24 mouse cellular contexts compared by ENCODE assay signal in the genomic region with DNA sequence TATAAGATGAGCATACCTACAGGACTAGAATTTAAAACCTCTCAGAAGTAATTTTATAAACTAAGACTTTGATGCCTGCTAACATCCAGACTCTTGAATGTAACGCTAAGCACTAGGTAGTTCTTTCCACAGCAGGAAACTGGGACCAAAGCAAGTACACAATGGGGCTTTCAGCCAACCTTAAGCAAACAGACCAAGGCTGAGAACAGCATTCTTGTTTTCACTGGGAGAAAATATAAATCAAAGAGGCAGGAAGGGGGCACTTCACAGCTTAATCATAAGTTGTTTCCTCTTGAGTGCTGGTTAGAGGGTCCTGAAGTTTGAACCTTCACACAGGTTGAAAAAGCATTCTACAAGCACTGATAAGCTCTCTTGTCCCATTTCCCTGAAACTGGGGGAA. TPM values are rescaled to one million over a fixed set of nuclear protein-coding genes. Genes with fewer than 3 reads are reported as not detected.
"Had no signal": no experiment of that assay in that cellular context is flagged by ENCODE, and none has a peak within 500 bp of the region (broad histone marks: within the 10 kb centered on the region; RNA-seq: fewer than 3 reads in every experiment).

No protein-coding gene starts in this region.

- H3K27ac ChIP-seq: liver, embryonic 12.5 days; liver, embryonic 14.5 days; midbrain, embryonic 10.5 days; midbrain, embryonic 12.5 days; neural tube, embryonic 13.5 days; neural tube, embryonic 15.5 days had no signal

- H3K4me1 ChIP-seq: liver, embryonic 12.5 days; neural tube, embryonic 15.5 days had no signal

- H3K9me3 ChIP-seq: liver, embryonic 12.5 days; midbrain, embryonic 10.5 days; midbrain, embryonic 12.5 days; neural tube, embryonic 13.5 days; neural tube, embryonic 15.5 days had no signal

- DNase-seq: lung, adult 2 months; midbrain, embryonic 14.5 days; retina, postnatal 1 day; right cerebral cortex, adult 18-20 months; right cerebral cortex, postnatal 25 days; right cerebral cortex, postnatal 4 days; spleen, adult 18-20 months; thymus, adult 18-20 months; thymus, postnatal 14 days; thymus, postnatal 36 days had no signal

- H3K27me3 ChIP-seq: liver, embryonic 12.5 days; midbrain, embryonic 12.5 days; neural tube, embryonic 13.5 days; neural tube, embryonic 15.5 days had no signal

- H3K36me3 ChIP-seq: liver, embryonic 12.5 days; midbrain, embryonic 10.5 days; midbrain, embryonic 12.5 days; neural tube, embryonic 13.5 days; neural tube, embryonic 15.5 days had no signal

- ATAC-seq: liver, embryonic 12.5 days had no signal

- H3K9ac ChIP-seq: liver, embryonic 12.5 days; liver, embryonic 14.5 days; midbrain, embryonic 12.5 days; neural tube, embryonic 13.5 days; neural tube, embryonic 15.5 days had no signal

- H3K4me3 ChIP-seq: liver, embryonic 12.5 days; midbrain, embryonic 10.5 days; midbrain, embryonic 12.5 days; myocyte; neural tube, embryonic 13.5 days; neural tube, embryonic 15.5 days had no signal

- H3K4me2 ChIP-seq: liver, embryonic 12.5 days; neural tube, embryonic 13.5 days; neural tube, embryonic 15.5 days had no signal

RNA-seq across cellular contexts. Expression of gene Mettl11b, which starts 1.1 kb away (rescaled TPM):
- total RNA-seq: liver, adult 2 months; megakaryocyte, adult 5-6 weeks; megakaryocyte-erythroid progenitor cell, adult 5-6 weeks had no signal
- polyA plus RNA-seq: liver, adult 2 months; liver, embryonic 12.5 days; liver, embryonic 14.5 days; myocyte; neural tube, embryonic 11.5 days; neural tube, embryonic 13.5 days; small intestine, adult 2 months; stomach, embryonic 14.5 days; thymus, postnatal 0 days had no signal
